Mouse (Mus musculus): ENCODE data around the gene Ddit4.

The Ddit4 gene

DNA sequence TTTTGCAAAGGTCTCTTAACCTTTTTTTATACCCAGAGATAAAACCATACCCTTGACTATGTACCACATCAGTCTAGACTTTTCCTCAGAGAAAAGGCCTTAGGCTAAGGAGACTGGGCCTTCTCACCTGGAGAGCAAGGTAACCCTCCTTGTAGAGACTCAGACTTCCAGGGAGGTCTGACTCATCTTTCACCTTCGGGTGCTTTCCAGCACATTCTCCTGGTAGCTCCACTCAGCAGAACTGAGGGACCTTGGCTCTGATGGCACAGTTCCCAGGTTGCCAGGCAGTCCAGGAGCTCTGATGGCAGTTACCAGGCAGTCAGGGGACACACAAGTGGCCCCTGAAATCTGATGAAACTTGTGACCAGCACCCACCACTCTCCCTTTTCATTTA is 2.4 kb downstream of the Ddit4 start:
- DNase-seq (ENCODE audit: low spot score): no peak

DNA sequence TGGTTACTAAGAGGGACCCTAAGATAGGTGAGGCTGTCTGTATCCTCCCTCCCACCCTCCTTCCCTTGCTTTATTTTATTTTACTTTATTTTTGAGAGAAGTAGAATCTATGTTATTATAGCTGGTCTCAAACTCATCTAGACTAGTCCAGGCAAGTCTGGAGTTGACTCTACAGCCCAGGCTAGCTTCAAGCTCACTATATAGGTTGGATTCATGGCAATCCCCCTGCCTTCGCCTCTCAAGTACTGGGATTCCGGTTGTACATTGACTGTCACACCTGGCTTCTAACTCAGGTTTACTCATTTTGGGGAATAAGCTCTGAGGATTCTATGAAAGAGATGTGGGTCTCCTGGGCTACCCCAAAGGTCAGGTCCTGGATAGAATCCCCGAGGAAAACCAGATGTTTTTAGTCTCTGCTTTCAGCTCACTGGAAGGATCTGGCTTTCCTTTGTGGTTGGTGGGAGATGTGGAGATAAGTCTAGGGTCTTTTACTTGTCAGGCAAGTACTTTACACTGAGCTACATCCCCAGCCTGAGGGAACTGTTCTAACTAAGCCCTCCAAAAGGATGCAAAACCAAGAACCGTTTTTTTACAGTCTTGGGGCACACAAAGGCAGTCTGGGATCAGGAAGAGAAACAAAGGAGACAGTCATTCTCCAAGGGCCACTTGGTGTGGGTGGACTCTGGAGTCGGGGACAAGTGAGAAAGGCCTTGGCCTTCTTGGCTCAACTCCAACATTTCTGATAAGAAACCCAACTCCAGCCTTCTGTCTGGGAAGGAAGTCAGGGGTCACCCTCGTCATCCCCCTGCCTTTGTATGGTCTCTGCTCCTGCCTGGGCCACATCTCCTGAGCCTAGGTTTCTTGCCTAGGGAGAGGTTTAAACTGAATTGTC is 3.0 kb downstream of the Ddit4 start:
- no peak for DNase-seq (ENCODE audit: low spot score)

DNA sequence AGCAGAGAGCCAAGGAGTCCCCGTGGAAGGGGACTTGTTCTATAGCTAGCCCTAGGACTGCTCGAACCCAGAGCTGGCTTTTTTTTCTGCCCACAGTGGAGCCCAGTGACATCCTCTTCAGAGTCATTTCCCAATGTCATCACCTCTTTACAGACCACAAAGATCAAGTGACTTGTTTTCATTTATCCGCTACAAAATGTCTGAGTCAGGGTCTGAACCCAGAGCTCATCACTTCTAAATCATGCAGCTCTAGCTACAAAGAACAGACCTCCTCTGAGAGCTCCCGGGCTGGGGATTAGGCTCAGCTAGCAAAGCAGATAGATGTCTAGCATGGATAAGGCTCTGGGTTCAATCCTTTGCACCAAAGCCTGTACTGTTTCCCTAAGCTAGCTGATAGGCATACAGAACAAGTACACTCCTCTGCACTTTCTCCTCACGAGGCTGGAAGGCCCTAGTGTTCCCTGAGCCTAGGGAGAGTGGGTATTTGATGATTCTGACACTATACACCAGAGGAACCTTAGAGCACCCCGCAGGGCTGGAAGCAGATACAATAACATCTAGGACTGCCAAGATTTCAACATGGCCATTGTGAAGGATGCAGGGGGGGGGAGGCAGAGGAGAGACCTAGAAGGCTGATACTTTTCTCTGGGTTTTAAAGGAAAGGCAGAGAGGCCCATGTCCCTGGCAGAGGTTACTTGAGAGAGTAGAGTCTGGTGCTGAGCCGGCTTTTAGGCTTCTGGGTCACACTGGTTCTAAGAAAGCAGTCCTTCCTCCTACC is 4.1 kb downstream of the Ddit4 start:
- no peak for DNase-seq (ENCODE audit: low spot score)

DNA sequence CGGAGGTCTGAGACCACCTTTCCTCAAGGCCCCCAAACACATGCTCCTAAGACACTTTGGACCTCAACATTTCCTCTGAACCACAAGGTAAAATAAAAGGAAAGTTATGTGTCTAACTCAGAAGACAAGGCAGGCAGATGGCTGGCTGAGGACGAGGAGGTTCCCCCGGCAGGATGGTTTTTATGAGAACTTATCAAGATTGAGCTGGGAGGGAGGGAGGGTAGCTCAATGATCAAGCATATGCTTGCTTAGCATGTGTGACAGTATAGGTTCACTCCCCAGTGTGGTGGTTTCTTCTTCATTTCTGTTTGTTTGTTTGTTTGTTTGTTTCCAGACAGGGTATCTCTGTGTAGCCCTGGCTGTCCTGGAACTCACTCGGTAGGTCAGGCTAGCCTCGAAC is 5.3 kb downstream of the Ddit4 start:
- DNase-seq (ENCODE audit: low spot score): no peak

DNA sequence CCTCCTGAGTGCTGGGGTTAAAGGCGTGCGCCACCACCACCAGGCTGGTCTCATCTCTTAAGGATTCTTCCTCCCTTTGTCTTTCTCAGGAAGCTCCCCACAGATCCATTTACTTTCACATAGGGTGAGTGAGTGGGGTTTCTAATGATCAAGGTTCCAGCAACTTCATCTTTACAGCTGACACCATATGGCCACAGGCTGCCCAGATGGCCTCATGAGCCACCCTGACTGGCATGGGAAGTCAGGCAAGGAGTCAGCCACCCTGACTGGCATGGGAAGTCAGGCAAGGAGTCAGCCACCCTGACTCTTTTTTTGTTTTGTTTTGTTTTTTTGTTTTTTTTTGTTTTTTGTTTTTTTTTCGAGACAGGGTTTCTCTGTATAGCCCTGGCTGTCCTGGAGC is 6.2 kb downstream of the Ddit4 start:
- no peak for DNase-seq (ENCODE audit: low spot score)

DNA sequence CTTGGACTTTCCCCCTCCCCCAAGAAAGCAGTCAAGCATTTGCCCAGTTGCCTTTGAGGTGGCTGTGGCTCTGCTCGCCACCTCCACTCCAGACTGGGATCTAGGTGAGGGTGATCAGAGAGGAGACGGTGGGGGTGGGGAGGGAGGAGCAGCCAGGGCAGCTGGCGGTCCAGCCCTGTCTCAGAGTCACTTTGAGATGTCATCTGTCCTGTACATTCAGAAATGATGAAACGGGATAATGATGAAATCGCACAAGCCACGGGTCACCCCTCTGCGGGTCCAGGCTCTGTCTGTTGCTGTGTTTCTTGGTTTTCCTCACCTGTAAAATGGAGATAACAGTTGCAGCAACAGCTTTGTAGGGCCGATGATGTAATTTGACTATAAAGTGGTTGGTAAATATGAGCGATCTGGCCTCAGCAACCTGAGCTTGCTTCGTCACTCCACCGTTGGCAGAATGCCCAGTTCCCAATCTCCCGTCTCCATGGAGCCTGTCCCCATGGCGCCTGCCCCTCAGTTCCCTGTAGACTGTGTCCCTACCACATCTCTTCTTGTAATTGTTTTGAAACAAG is 8.1 kb downstream of the Ddit4 start:
- DNase-seq (ENCODE audit: low spot score): no peak

DNA sequence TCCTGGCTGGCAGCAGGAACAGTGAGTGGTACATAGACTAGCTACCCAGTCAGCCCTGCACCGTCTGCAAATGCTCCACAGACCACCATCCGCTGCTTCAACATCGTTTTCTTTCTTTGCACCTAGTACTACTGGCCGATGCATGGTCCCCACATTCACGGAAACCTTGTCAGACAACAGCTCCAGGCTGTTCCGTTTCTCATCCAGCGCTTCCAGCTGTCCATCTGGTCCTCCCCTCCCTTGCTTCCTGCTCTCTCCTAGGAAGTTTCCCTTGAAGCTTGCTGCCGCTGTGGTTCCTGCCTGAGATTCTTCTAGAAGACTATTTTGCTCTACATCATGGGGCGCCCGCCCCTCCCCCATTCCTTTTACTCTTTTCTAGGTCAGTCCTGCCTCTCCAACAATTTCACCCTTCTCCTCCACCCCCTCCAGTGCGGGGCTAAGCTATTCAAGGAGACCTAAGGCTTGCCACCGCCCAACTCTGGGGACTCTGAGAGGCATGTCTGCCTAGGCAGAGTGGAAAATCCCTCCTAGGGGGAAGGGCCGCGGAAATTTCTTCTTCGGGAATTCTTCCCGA is 8.7 kb downstream of the Ddit4 start:
- peak; percentile 63 for DNase-seq (ENCODE audit: low spot score)

DNA sequence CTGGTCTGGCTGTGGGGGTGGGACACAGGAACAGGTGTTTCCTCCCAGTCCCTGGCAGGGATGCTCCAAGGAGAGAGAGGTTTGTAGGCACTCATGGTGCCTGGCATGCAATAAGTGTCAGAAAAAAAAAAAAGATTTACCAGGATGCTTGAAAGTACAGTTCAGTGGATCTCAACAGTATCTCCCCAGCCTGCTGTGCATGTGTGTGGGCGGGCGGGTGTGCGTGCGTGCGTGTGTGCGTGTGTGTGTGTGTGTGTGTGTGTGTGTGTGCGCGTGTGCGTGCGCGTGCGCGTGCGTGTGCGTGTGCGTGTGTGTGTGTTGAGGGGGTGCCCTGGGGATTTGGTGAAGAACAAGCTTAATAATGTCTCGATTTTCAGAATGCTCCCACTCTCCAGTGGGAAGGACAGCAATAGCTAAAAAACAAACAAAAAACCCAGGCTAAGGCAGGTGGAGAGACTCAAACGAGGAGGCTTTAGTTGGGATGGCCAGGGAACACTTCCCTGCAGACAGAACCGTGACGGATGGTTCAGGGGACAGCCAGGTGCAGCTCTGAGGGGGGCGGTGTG is 9.3 kb downstream of the Ddit4 start:
- no peak for DNase-seq (ENCODE audit: low spot score)

DNA sequence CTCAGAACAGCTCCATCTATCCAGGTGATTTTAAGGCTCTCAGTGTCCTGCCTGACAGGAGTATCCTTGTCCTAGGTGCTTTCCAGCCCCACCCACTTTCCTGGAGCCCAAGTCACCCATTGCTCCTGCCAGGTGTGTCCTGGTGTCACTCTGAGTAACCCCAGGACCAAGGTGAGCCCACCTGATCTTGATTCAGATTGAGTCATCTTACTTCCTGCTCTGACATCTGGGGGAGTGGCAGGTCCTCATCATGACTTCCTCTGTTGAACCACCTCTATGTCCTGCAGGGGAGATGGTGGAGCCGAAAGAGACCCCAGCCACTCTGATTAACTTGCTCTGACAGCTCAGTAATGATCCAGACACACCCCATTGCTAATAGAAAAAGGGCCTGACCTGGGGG is 12.6 kb downstream of the Ddit4 start:
- DNase-seq (ENCODE audit: low spot score): no peak

DNA sequence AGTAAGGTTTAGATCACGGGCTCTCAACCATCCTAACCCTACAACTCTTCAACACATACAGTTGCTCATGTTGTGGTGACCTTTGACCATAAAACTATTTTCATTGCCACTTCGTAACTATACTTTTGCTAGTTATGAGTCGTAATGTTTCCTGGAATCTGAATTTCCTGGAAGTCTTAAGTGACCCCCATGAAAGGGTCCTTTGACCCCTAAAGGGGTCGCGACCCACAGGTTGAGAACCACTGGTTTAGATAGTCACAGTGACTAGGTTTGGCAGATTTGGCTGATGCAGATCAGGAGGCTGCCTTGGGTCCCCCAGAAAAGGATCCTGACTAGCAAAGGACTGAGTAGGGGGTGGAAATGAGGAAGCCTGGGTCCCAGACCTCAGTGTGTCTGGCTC is 13.0 kb downstream of the Ddit4 start:
- no peak for DNase-seq (ENCODE audit: low spot score)

DNA sequence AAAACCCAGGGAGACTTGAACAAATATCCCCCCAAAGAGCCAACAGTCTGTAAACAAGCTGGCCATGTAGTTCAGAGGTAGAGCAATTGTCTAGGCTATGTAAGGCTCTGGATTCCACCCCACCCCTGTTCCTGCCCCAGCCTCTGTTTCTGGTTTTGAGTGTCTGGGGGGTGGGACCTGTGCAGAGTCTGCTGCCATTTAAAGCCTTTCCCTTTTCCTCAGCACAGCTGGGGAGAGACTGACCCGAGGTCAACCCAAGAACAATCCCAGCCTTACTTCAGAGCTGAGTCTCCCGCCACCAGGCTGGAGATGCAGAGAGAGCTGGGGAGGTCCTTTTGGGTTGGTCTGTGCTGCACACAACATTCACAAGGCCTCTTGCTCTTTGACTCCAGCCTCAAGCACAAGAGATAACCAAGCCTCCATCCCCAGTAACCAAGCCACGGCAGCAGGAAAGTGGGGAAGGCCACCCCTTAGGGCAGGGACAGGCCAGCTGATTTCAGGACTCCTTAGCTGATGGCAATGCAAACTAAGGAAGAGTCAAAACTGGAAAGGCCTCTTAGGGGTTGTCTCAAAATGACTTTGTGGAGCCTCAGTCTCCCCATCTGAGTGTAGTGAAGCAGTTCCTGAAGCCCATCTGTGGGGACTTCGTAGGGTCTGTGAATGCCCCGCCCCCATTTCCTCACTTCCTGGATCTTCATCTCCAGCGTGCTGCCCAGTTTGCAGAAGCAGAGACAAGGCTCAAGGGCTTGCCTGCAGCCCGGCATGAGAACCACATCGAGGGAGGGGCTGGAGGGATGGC is 15.4 kb downstream of the Ddit4 start:
- peak; percentile 71 for DNase-seq (ENCODE audit: low spot score)

DNA sequence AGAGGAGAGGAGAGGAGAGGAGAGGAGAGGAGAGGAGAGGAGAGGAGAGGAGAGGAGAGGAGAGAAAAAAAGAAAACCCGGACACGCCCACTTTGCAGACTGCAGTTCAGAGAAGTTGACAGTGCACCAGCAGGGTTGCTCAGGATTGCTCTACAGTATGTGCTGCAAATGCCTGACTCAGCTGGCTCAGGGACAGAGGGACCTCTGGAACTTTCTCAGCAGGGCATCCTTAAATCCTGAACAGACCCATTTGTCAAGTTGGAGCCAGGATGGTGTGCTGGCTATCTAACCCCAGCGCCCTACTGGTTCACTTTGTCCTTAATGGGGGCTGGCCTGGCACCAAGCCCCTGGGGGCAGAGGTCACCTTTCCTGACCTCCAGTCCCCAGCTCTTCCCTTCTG is 17.6 kb downstream of the Ddit4 start:
- no peak for DNase-seq (ENCODE audit: low spot score)

DNA sequence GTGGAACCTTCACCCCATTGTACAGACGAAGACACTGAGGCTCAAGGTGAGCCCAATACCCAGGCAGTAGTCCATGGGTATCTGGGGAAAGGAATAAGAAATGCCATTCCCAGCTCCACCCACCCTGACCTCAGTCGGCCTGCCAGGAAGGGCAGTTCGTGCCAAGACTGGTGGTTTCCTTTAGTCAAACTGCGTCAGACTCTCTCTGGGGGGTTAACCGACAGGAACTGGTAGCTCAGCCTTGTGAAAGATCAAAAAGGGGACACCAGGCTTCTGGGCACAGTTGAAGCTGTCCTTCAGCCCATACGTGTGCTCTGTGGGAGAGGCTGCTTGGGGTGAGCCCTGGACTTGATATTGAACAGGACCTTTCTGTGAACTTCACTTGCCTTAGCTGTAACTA is 19.1 kb downstream of the Ddit4 start:
- no peak for DNase-seq (ENCODE audit: low spot score)

DNA sequence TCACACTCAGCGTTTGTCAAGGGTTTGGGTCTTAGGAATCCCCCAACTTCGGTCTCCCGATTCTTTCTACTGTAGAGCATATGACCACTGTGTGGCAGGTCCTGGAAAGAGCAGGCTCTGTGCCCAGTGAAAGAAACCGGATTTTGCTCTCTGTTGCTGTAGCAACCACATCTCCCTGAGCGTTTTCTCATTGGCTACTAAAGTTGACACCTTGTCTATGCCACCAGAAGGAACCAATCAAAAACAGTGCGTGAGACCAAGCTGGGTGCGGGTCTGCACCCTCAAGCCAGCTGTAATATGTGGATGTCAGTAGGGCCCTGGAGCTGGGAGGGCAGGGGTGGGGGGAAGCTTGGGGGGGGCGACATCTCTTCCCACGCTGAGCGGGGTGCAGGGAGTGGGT is 20.6 kb downstream of the Ddit4 start:
- DNase-seq (ENCODE audit: low spot score): peak; percentile 64

DNA sequence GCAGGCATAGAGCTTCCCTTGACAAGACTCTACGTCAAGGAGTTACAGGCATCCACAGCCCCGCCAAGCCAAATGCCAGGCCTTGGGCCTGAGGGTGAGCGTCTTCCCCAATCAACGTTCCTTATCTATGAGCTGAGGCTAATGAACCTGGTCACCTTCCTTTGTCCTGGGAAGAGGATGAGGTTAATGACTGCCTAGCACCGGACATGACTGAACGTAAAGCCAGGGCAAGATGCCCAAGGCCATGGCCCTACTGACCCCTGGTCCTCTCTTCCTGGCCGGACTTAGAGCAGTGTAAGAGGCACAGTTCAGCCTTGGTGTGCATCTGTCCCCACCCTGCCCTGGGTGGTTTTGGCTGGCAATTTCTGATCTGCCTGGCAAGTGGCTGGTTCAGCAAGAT is 22.4 kb downstream of the Ddit4 start:
- no peak for DNase-seq (ENCODE audit: low spot score)

DNA sequence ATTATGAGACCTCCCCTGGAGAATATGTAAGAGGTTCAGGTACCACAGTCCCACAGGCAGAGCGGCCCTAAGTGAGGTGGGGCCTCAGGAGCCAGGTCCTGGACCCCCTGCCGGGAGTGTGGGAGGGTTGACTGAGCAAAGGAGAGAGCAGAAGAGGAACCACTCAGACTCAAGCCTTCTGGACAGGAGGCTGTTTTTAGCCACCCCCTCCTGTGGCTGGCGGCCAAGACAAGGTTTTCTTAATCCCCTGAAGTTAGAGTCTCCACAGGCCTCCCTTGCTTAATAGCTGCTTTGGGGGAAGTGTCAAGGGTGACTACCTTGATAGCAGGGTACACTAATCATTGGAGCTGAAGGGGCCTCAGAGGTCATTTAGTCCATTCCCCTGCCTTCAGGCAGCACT is 27.3 kb downstream of the Ddit4 start:
- no peak for DNase-seq (ENCODE audit: low spot score)

DNA sequence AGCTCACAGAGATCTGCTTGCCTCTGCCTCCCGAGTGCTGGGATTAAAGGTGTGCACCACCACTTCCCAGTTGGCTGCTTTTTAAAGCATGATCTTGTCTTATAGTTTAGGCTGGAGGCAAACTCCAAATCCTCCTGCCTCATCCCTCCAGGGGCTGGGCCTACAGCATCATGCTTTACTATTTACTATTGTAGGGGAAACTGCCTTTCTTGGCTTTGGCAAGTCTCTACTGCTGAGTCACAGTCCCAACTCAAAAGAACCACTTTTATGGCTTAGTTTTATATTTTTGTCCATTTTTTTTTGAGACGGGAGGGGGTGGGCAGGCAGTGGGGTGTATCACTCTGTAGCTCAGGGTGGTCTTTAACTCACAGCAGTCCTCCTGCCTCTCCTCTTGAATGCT is 28.1 kb downstream of the Ddit4 start:
- DNase-seq (ENCODE audit: low spot score): no peak

DNA sequence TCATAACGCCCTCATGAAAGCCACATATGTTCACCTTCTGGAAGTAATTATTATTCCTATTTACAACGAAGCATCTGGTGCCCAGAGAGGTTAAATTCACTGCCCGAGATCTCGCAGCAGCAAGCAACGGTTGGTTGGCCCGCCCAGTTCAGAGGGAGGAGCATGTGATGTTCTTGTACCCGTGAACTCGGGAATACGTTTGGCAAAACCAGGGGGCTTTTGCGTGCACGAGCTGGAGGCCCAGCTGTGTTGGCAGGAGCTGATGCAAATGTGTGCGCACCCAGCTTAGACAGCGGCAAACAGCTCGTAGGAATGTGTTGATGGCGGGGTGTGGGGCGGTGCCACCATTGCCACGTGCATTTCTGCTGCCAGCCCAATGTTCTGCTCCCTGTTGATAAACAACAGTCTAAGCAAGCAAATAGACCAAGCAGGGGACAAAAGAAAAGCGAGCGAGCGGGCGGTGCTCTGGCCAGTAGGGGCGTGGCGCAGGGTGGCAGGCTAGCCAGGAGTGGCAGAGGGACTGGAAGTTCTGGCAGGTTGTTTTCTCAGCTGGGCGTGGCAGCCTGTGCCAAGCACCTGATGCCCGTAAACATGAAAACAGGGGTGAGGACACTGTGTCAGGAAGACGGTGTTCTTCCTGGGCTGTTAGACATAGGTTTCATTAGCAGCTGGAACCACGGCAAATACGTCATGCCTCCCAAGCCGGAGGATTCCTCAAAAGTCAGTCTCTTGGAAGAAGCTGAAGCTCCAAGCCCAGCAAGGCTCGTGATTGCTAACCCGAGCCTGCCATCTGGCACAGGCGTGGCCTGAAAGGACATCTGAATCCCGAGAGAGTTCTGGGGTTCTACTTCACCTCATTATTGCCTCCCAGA is 30.6 kb downstream of the Ddit4 start:
- DNase-seq (ENCODE audit: low spot score): peak; percentile 88

DNA sequence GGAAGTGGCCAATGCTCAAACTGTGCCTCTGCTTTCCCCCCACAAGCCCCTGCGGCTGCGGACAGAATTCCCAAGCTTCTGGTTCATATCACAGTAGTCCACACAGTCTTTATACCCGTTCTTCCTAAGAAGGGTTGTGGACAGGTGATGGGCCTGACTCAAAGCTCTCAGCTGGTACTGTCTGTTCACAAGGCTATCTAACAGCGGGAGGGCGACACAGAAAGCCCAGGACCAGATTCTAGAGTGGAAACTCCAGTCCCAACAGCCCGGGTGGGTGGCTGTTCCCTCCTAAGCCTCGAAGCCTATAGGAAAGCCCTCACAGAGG is 31.2 kb downstream of the Ddit4 start:
- no peak for DNase-seq (ENCODE audit: low spot score)

DNA sequence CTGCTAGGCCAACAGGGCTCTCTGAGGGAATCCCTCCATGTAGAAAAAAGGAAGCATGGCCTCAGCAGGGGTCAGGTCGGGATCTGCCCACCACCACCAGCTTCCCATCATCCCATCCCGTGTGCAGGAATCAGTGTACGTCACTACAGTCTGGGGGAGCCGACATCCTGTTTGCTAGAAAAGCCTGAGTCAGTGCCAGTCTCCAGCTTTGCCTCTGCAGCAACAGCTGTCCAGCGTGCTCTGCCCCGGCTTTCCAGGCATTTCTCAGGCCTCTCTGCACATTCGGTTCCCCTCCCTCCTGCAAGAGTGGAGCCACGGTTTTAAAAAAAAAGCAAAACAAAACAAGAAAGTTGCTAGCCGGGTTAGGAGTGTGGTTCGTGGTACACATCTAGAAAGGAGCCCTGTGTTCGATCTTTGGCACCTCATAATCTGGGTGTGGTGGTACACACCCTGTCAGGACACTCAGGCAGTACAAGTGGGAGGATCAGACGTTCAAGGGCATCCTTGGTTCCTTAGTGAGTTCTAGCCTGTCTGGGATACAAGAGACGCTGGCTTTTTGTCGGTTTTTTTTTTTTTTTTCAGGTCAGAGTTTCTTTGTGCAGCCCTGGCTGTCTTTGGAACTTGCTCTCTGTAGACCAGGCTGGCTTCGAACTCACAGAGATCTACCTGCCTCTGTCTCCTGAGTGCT is 32.0 kb downstream of the Ddit4 start:
- DNase-seq (ENCODE audit: low spot score): peak; percentile 31

Measured in embryo, embryonic 10.5 days (tissue).